Mouse (Mus musculus) heart, postnatal 0 days (tissue): Measurements from ENCODE around the gene Hnrnpf. TPM values are rescaled to one million over a fixed set of nuclear protein-coding genes. Genes with fewer than 3 reads are reported as not detected.

ENCODE experiments used
- ATAC-seq: fragments of 200-750 bp; cut with Nextera tagmentation; 2 replicates; pipeline ENCODE4 v1.8.0; 2017; ENCODE audit warnings: low read depth, moderate number of reproducible peaks, moderate library complexity; ENCODE audit not compliant: insufficient read depth
- DNase-seq: peaks from one replicate; pipeline ENCODE4 v3.0.0-alpha.2; 2016; ENCODE audit warnings: low spot score
- H3K27ac ChIP-seq: fragments of 300-500 bp; sonication (generic); 2 replicates; pipeline ENCODE4 v1.5.1; 2014; ENCODE audit warnings: low read depth, mild to moderate bottlenecking
- H3K27me3 ChIP-seq: fragments of 300-500 bp; sonication (generic); 2 replicates; pipeline ENCODE4 v1.6.1; 2014; ENCODE audit warnings: low read length, mixed read lengths; ENCODE audit not compliant: control insufficient read depth, insufficient read depth
- H3K36me3 ChIP-seq: fragments of 300-500 bp; sonication (generic); replicated peaks from 2 replicates; pipeline ENCODE4 v1.6.1; 2014; ENCODE audit warnings: low read length, mixed read lengths; ENCODE audit not compliant: control insufficient read depth, insufficient read depth
- H3K4me1 ChIP-seq: fragments of 300-500 bp; sonication (generic); 2 replicates; pipeline ENCODE4 v1.6.1; 2014; ENCODE audit warnings: antibody characterized with exemption; ENCODE audit not compliant: control insufficient read depth, insufficient read depth
- H3K4me2 ChIP-seq: fragments of 300-500 bp; sonication (generic); 2 replicates; pipeline ENCODE4 v1.6.1; 2014; ENCODE audit warnings: low read depth, mild to moderate bottlenecking, low read length, moderate library complexity
- H3K4me3 ChIP-seq: fragments of 300-500 bp; sonication (generic); 2 replicates; pipeline ENCODE4 v1.5.1; 2014; ENCODE audit warnings: low read depth, low read length
- H3K9ac ChIP-seq: fragments of 300-500 bp; sonication (generic); replicated peaks from 2 replicates; pipeline ENCODE4 v1.6.1; 2014; ENCODE audit warnings: low read depth, low read length, mixed read lengths
- H3K9me3 ChIP-seq: fragments of 300-500 bp; sonication (generic); replicated peaks from 2 replicates; pipeline ENCODE4 v1.6.1; 2016; ENCODE audit warnings: low read length; ENCODE audit not compliant: control insufficient read depth
- CTCF ChIP-seq: IDR thresholded peaks from 2 replicates; pipeline ENCODE4 v1.5.1; 2016; ENCODE audit warnings: antibody characterized with exemption, control low read depth, low read depth
- EP300 ChIP-seq: IDR thresholded peaks from 2 replicates; pipeline ENCODE4 v1.6.1; 2016; ENCODE audit warnings: antibody characterized with exemption, low read depth
- whole genome bisulfite sequencing: fragments of 180-500 bp; shearing (Covaris S2); extraction: QIAGEN DNeasy Blood & Tissue Kit; methylation state at CpG from one replicate; pipeline ENCODE4 v1.1.7; 2014; 5-methylcytosine and 5-hydroxymethylcytosine counted together
- polyA plus RNA-seq: library from polyadenylated mRNA; unstranded; fragments of >200 nt; fragmentation: Nextera tagmentation; extraction: Ambion mirVana; gene quantifications from 2 replicates; pipeline ENCODE4 v1.2.1, GENCODE M21; 2015
- total RNA-seq: library from RNA; depleted of rRNA; stranded (reverse); fragments of >200 nt; gene quantifications from 2 replicates; pipeline ENCODE4 v1.2.3, GENCODE M21; 2014; ENCODE audit warnings: low replicate concordance

Hnrnpf gene
- total and polyA plus RNA-seq, 2 experiments from 2014 or later: 234 to 314 TPM

- no peak for ATAC-seq
These were observed 42.6 kb downstream of the Hnrnpf start for GRCm38 (mm10) chr6:117942769-117943168.

GRCm38 (mm10) chr6:117943899-117944298 is 43.8 kb downstream of the Hnrnpf start:
- Histone ChIP-seq H3K27ac (no peak overlapping the region), H3K27me3 (no peaks in the 10 kb centered on the region), H3K4me2 (no peak overlapping the region), H3K4me3 (no peak overlapping the region), H3K9me3 (no peaks in the 10 kb centered on the region), H3K9ac (no peak overlapping the region), H3K4me1 (no peaks in the 10 kb centered on the region), H3K36me3 (no peaks in the 10 kb centered on the region)
- ATAC-seq: no peak
- 75% methylated on average over 2 of the region's 2 CpGs for WGBS
- no peak for TF ChIP-seq CTCF
- TF ChIP-seq EP300: no peak
- no peak for DNase-seq

More at GRCm38 (mm10) chr6:117942769-117943168, 42.6 kb downstream of the Hnrnpf start:
- Histone ChIP-seq H3K4me1 (no peaks in the 10 kb centered on the region), H3K36me3 (no peaks in the 10 kb centered on the region), H3K9me3 (no peaks in the 10 kb centered on the region), H3K27me3 (no peaks in the 10 kb centered on the region), H3K4me3 (no peak overlapping the region), H3K4me2 (no peak overlapping the region), H3K9ac (no peak overlapping the region), H3K27ac (no peak overlapping the region)
- 67% methylated on average over 10 of the region's 10 CpGs for WGBS
- no peak for TF ChIP-seq CTCF
- no peak for TF ChIP-seq EP300
- DNase-seq: no peak

GRCm38 (mm10) chr6:117952330-117952729 is 52.2 kb downstream of the Hnrnpf start:
- 82% methylated on average over 4 of the region's 4 CpGs for WGBS
- no peaks in the 10 kb centered on the region for H3K4me1 ChIP-seq
- H3K4me3 ChIP-seq: no peak overlapping the region
- ATAC-seq: no peak
- H3K9ac ChIP-seq: no peak overlapping the region
- H3K9me3 ChIP-seq: no peaks in the 10 kb centered on the region
- DNase-seq: no peak
- no peaks in the 10 kb centered on the region for H3K27me3 ChIP-seq
- H3K4me2 ChIP-seq: no peak overlapping the region
- H3K36me3 ChIP-seq: no peaks in the 10 kb centered on the region
- no peak overlapping the region for H3K27ac ChIP-seq
- TF ChIP-seq EP300 (no peak), CTCF (no peak)

DNA sequence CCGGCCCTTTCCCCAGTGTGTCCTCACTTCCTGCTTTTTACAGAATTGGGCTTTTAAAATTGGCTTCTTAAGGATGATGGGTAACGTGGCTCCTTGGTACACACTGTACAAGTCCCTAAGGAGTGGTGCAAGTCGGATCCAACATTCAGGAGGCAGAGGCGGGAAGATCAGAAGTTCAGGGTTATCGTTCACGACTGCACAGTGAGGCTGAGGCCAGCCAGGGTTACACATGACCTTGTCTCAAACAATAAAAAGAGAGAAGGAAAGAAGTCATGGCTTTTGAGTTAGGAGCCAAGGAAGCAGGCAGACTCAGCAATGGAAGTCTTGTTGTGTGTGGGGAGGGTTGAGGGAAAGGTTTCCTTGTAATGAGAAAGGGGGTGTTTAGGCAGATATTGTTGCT is 56.0 kb downstream of the Hnrnpf start:
- no peaks in the 10 kb centered on the region for H3K36me3 ChIP-seq
- no peaks in the 10 kb centered on the region for H3K27me3 ChIP-seq
- DNase-seq (no peak), ATAC-seq (no peak)
- no peak overlapping the region for H3K4me3 ChIP-seq
- H3K4me1 ChIP-seq: no peaks in the 10 kb centered on the region
- H3K4me2 ChIP-seq: no peak overlapping the region
- no peak overlapping the region for H3K9ac ChIP-seq
- no peak overlapping the region for H3K27ac ChIP-seq
- 63% methylated on average over 6 of the region's 6 CpGs for WGBS
- TF ChIP-seq CTCF (no peak), EP300 (no peak)
- no peaks in the 10 kb centered on the region for H3K9me3 ChIP-seq

DNA sequence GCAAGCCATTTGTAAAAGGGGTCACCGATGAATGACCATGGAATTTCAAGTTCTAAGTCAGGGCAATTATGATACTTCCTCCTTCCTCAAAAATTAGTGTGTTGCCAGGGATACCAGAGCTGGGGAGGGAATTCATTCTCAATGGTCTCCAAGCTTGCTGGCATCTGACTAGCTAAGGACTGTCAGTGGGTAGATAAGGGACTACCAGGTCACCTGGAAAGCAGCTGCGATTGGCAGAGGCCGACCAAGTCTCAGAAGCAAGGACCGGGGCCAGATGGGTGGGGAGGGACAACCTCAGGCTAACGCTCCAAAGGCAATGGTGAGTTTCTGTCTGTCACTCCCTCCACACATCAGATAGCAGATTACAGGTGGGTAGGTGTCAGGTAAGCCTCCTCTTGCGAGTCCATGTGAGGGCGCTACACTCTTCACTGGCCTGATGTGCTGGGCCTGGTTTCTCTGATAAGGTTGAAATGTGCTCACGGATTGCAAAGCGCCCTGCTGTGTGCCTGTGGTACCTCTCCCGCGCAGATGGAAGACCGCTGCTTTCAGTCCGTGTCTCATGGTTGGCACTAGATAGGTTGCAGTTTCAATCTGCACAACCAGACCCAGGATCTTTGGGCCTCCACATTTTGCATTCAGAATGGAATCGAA is 56.9 kb downstream of the Hnrnpf start:
- Histone ChIP-seq H3K4me2 (no peak overlapping the region), H3K36me3 (no peaks in the 10 kb centered on the region), H3K9me3 (no peaks in the 10 kb centered on the region), H3K9ac (no peak overlapping the region), H3K27ac (no peak overlapping the region), H3K27me3 (no peaks in the 10 kb centered on the region), H3K4me3 (no peak overlapping the region), H3K4me1 (no peaks in the 10 kb centered on the region)
- 25% methylated on average over 14 of the region's 14 CpGs for WGBS
- TF ChIP-seq EP300: no peak
- TF ChIP-seq CTCF: no peak
- DNase-seq (no peak), ATAC-seq (no peak)

- no peak for TF ChIP-seq CTCF
- TF ChIP-seq EP300: no peak
- Histone ChIP-seq H3K9ac (no peak overlapping the region), H3K9me3 (peaks cover 6% of the 10 kb centered on the region; the same call in 1 of the 2 replicates), H3K27ac (no peak overlapping the region), H3K4me3 (no peak overlapping the region), H3K4me2 (no peak overlapping the region), H3K4me1 (no peaks in the 10 kb centered on the region), H3K36me3 (no peaks in the 10 kb centered on the region), H3K27me3 (no peaks in the 10 kb centered on the region)
- DNase-seq (no peak), ATAC-seq (no peak)
- WGBS: 76% methylated on average over 3 of the region's 3 CpGs
These were observed 63.1 kb downstream of the Hnrnpf start for GRCm38 (mm10) chr6:117963201-117963600.
